Mouse (Mus musculus) gastrocnemius, adult 2 months (tissue): ENCODE data around the gene Nebl. TPM values are rescaled to one million over a fixed set of nuclear protein-coding genes. Genes with fewer than 3 reads are reported as not detected.
"Not testable (repeated sequence)": the region's sequence is repeated elsewhere in the genome, so short reads cannot be mapped to it uniquely, and the experiment has no call there.

Source experiments
- DNase-seq: peaks from one replicate; pipeline ENCODE4 v3.0.0; 2022
- H3K27ac ChIP-seq: fragments of 200-600 bp; 2 replicates; pipeline ENCODE4 v1.8.1; 2022; ENCODE audit warnings: mild to moderate bottlenecking
- H3K4me3 ChIP-seq: fragments of 200-600 bp; 2 replicates; pipeline ENCODE4 v1.8.1; 2022; ENCODE audit warnings: mild to moderate bottlenecking, moderate library complexity
- CTCF ChIP-seq: fragments of 200-600 bp; IDR thresholded peaks from 2 replicates; pipeline ENCODE4 v1.8.1; 2022; ENCODE audit warnings: antibody characterized with exemption, mild to moderate bottlenecking, moderate library complexity
- intact Hi-C: fragments of 180-260 bp; cut with DNase I; formaldehyde crosslinking; loops from one replicate; pipeline ENCODE4 v1.15.1; 2025
- microRNA-seq: library from miRNA; unstranded; fragments of <30 nt; microRNA quantifications from one replicate; pipeline ENCODE4 v1.2.0, GENCODE M21; 2021
- total RNA-seq, 2 experiments: library from RNA; stranded (reverse); gene quantifications; 2 replicates each; pipeline ENCODE4 v1.2.3; 2021

Nebl gene
- total RNA-seq, 2 experiments from 2014 or later = 0.43 to 1.5 TPM

DNA sequence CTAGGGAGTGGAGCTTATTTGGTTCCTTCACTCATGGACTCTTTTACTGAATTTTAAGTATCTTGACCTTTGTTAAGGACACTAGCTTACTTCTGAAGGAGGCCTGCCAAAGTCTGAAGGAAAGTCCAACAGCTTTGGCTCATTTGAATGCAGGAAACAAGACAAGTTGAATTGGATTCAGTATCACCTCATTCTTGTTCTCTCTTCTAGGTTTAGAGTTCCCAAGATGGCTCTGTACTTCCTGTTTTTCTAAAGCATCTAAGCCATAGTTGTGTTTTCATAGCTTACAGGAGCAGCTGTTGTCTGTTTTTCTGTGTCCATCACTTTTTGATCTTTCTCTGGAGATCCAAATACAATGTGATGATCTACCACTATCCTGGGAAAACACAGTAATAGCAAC lies 429.9 kb downstream of the Nebl start:
- no peak for TF ChIP-seq CTCF
- H3K4me3 ChIP-seq = no peak overlapping the region

DNA sequence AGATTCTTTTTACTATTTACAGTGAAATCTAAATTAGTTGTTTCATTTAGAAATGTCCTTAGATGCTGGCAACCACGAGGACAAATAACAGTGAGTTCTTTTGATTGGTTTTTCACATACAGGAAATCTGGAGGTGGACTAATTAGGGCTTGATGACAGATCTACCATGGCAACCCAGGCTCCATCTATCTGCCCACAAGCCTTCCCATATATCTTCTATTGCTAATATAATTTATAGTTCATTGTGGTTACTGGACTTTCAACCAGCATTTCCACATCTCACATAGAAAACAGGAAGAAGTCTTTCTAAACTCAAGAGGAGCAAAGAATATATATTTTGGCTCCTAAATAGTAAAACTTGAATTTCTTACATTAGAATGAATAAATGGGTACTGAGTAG lies 433.8 kb downstream of the Nebl start:
- DNase-seq = no peak
- peak overlapping the region; percentile 49 for H3K27ac ChIP-seq
- intact Hi-C loops = no loop called here
- H3K4me3 ChIP-seq = no peak overlapping the region
- no peak for TF ChIP-seq CTCF

More for the DNA sequence above, 429.9 kb downstream of the Nebl start:
- intact Hi-C loops = no loop called here
- DNase-seq = peak; percentile 22
- H3K27ac ChIP-seq = peak overlapping the region; percentile 62

DNA sequence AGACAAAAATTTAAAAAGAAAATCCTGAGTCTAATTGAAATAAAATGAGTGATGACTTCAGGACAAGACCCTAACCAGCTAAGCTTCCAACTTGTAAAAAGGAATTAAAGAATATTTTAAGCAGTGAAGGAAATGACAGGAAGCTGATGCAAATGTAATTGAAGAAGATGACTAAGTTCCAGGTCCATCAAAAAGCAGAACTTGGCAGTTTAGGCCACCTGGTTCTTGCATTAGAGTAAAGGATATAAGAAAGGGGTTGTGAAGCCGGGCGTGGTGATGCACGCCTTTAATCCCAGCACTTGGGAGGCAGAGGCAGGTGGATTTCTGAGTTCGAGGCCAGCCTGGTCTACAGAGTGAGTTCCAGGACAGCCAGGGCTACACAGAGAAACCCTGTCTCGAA lies 436.0 kb downstream of the Nebl start:
- H3K4me3 ChIP-seq, DNase-seq, intact Hi-C loops, H3K27ac ChIP-seq: not testable (repeated sequence)

Small RNA genes within 50 kb of the gene (microRNA-seq; reads per million reads assigned to microRNA genes)
- not detected for gene Mir6419
